8 mouse cellular contexts compared by ENCODE assay signal in genomic region chr2:29817426-29818232, GRCm38 (mm10). TPM values are rescaled to one million over a fixed set of nuclear protein-coding genes. Genes with fewer than 3 reads are reported as not detected.
DNase-seq lines count a peak whose midpoint lies in the region; ATAC-seq and TF ChIP-seq lines count a peak whose summit lies in the region.

No protein-coding gene starts in this region.

- H3K27me3 ChIP-seq in liver, embryonic 12.5 days (replicated peaks) = no peaks in the 10 kb centered on the region
- peaks cover 10% of the 10 kb centered on the region; the same call in 1 of the 2 replicates for H3K27me3 ChIP-seq in embryonic facial prominence, embryonic 10.5 days (replicated peaks; ENCODE audit: low read depth, poor library complexity, severe bottlenecking)
- no peaks in the 10 kb centered on the region for H3K27me3 ChIP-seq in intestine, postnatal 0 days (replicated peaks; ENCODE audit: control insufficient read depth, insufficient read depth, low read length)
- no peaks in the 10 kb centered on the region for H3K27me3 ChIP-seq in midbrain, embryonic 15.5 days (replicated peaks)
- H3K27me3 ChIP-seq in spleen, adult 2 months (ENCODE audit: control insufficient read depth, insufficient read depth, low read length) = no peaks in the 10 kb centered on the region

- no peak overlapping the region for H3K4me2 ChIP-seq in liver, embryonic 12.5 days
- H3K4me2 ChIP-seq in intestine, postnatal 0 days (replicated peaks; ENCODE audit: low read depth) = peak overlapping the region; percentile 37; the same call in 1 of the 2 replicates
- H3K4me2 ChIP-seq in midbrain, embryonic 15.5 days = peak overlapping the region; percentile 33

- no peak; the same call in 1 of the 2 replicates for ATAC-seq in liver, embryonic 12.5 days
- ATAC-seq in granulocyte monocyte progenitor cell, adult 5-6 weeks (replicated peaks; ENCODE audit: poor library complexity, severe bottlenecking) = peak; percentile 73
- peak; percentile 39 for ATAC-seq in intestine, postnatal 0 days
- peak; percentile 62 for ATAC-seq in midbrain, embryonic 15.5 days (replicated peaks)

- H3K9me3 ChIP-seq in liver, embryonic 12.5 days (replicated peaks) = no peaks in the 10 kb centered on the region
- H3K9me3 ChIP-seq in embryonic facial prominence, embryonic 10.5 days = no peaks in the 10 kb centered on the region
- H3K9me3 ChIP-seq in intestine, postnatal 0 days (ENCODE audit: control insufficient read depth) = no peaks in the 10 kb centered on the region
- H3K9me3 ChIP-seq in midbrain, embryonic 15.5 days = no peaks in the 10 kb centered on the region

- no peak overlapping the region for H3K4me3 ChIP-seq in liver, embryonic 12.5 days
- H3K4me3 ChIP-seq in embryonic facial prominence, embryonic 10.5 days = peak overlapping the region; percentile 21; the same call in 1 of the 2 replicates
- no peak overlapping the region for H3K4me3 ChIP-seq in intestine, postnatal 0 days (ENCODE audit: low read depth, low read length)
- H3K4me3 ChIP-seq in midbrain, embryonic 15.5 days = no peak overlapping the region
- no peak overlapping the region for H3K4me3 ChIP-seq in spleen, adult 2 months (ENCODE audit: extremely low read depth, insufficient read depth, insufficient read length)

- peaks cover 25% of the 10 kb centered on the region for H3K4me1 ChIP-seq in liver, embryonic 12.5 days
- H3K4me1 ChIP-seq in embryonic facial prominence, embryonic 10.5 days = peaks cover 37% of the 10 kb centered on the region
- H3K4me1 ChIP-seq in intestine, postnatal 0 days (replicated peaks; ENCODE audit: control insufficient read depth, insufficient read depth, low read length) = no peaks in the 10 kb centered on the region
- H3K4me1 ChIP-seq in midbrain, embryonic 15.5 days = peaks cover 22% of the 10 kb centered on the region
- peaks cover 5% of the 10 kb centered on the region; the same call in 1 of the 2 replicates for H3K4me1 ChIP-seq in spleen, adult 2 months (ENCODE audit: control insufficient read depth, insufficient read depth, insufficient read length)

- peak; percentile 80 for DNase-seq in liver
- DNase-seq in embryonic facial prominence, embryonic 10.5 days (ENCODE audit: low spot score) = peak; percentile 88
- peak; percentile 86 for DNase-seq in left cerebral cortex, postnatal 4 days
- DNase-seq in spleen, adult 2 months (ENCODE audit: low read depth in 1 of 2, low spot score in 2 of 2) = peak; percentile 41 to 74

- WGBS in liver, embryonic 12.5 days (ENCODE audit: insufficient replicate concordance) = 39% methylated on average over 8 of the region's 8 CpGs
- 36% methylated on average over 8 of the region's 8 CpGs for WGBS in embryonic facial prominence, embryonic 10.5 days
- WGBS in intestine, postnatal 0 days = 20% methylated on average over 8 of the region's 8 CpGs
- WGBS in midbrain, embryonic 15.5 days = 36% methylated on average over 8 of the region's 8 CpGs
- 44% methylated on average over 8 of the region's 8 CpGs for WGBS in spleen, adult 2 months

- H3K27ac ChIP-seq in liver, embryonic 12.5 days = no peak overlapping the region
- peak overlapping the region; percentile 30; the same call in 1 of the 2 replicates for H3K27ac ChIP-seq in embryonic facial prominence, embryonic 10.5 days (replicated peaks)
- peak overlapping the region; percentile 22; the same call in 1 of the 2 replicates for H3K27ac ChIP-seq in intestine, postnatal 0 days (ENCODE audit: low read depth, low read length)
- peak overlapping the region; percentile 73 for H3K27ac ChIP-seq in midbrain, embryonic 15.5 days
- no peak overlapping the region for H3K27ac ChIP-seq in spleen, adult 2 months (ENCODE audit: insufficient read depth, low read length)

- peak; percentile 82 for TF ChIP-seq CTCF in intestine, postnatal 0 days (IDR thresholded peaks at IDR 0.05; ENCODE audit: low read depth)
- peak; percentile 75; the same call in 1 of the 2 replicates for TF ChIP-seq CTCF in spleen, adult 2 months (IDR thresholded peaks at IDR 0.05; ENCODE audit: extremely low read depth, insufficient read depth, insufficient read length, insufficient replicate concordance)

- TF ChIP-seq POLR2A in spleen, adult 2 months (IDR thresholded peaks at IDR 0.05; ENCODE audit: low read depth, low read length) = no peak

- peaks cover 10% of the 10 kb centered on the region for H3K36me3 ChIP-seq in liver, embryonic 12.5 days
- peaks cover 38% of the 10 kb centered on the region for H3K36me3 ChIP-seq in embryonic facial prominence, embryonic 10.5 days (replicated peaks)
- H3K36me3 ChIP-seq in intestine, postnatal 0 days (ENCODE audit: control insufficient read depth, insufficient read depth) = peaks cover 46% of the 10 kb centered on the region
- H3K36me3 ChIP-seq in midbrain, embryonic 15.5 days (replicated peaks) = peaks cover 34% of the 10 kb centered on the region
- peaks cover 2% of the 10 kb centered on the region for H3K36me3 ChIP-seq in spleen, adult 2 months (ENCODE audit: control insufficient read depth, insufficient read depth, low read length)

- intact Hi-C loops in left cerebral cortex, postnatal 4 days (cut with DNase I) = no loop called here

- H3K9ac ChIP-seq in liver, embryonic 12.5 days = no peak overlapping the region
- H3K9ac ChIP-seq in intestine, postnatal 0 days (ENCODE audit: low read depth, low read length) = no peak overlapping the region
- H3K9ac ChIP-seq in midbrain, embryonic 15.5 days = no peak overlapping the region

RNA-seq across cellular contexts. Expression of gene Urm1, which starts 2.2 kb away (rescaled TPM):
- 11.4 and 11.7 TPM in 2 replicates for polyA plus RNA-seq in liver, embryonic 12.5 days (2016; fragmentation: Nextera tagmentation; extraction: Ambion mirVana)
- 18.0 and 23.7 TPM in 2 replicates for polyA plus RNA-seq in embryonic facial prominence, embryonic 10.5 days (2016; fragmentation: Nextera tagmentation; extraction: Ambion mirVana)
- total RNA-seq in granulocyte monocyte progenitor cell, adult 5-6 weeks (2014; fragmentation: Nextera tagmentation) = 17.0 and 24.9 TPM in 2 replicates
- 17.8 and 21.1 TPM in 2 replicates for total RNA-seq in granulocyte monocyte progenitor cell, adult 5-6 weeks (2017)
- polyA plus RNA-seq in intestine, postnatal 0 days (2015; fragmentation: Nextera tagmentation; extraction: Ambion mirVana) = 19.5 and 24.9 TPM in 2 replicates
- 10 to 100 TPM; 46.1 to 51.1 TPM for total RNA-seq in left cerebral cortex, postnatal 4 days (2021)
- 20.9 and 28.3 TPM in 2 replicates for polyA plus RNA-seq in midbrain, embryonic 15.5 days (2015; fragmentation: Nextera tagmentation; extraction: Ambion mirVana)
- 31.9 and 37.4 TPM in 2 replicates for polyA plus RNA-seq in spleen, adult 2 months (2012; rRNA removed)

RNA-seq across cellular contexts. Expression of gene Slc27a4, which starts 15.2 kb away (rescaled TPM):
- polyA plus RNA-seq in liver, embryonic 12.5 days (2016; fragmentation: Nextera tagmentation; extraction: Ambion mirVana) = 3.9 and 4.3 TPM in 2 replicates
- 10.1 and 11.2 TPM in 2 replicates for polyA plus RNA-seq in embryonic facial prominence, embryonic 10.5 days (2016; fragmentation: Nextera tagmentation; extraction: Ambion mirVana)
- total RNA-seq in granulocyte monocyte progenitor cell, adult 5-6 weeks (2014; fragmentation: Nextera tagmentation) = 5.1 and 6.8 TPM in 2 replicates
- total RNA-seq in granulocyte monocyte progenitor cell, adult 5-6 weeks (2017) = 6.3 and 6.6 TPM in 2 replicates
- 105 and 118 TPM in 2 replicates for polyA plus RNA-seq in intestine, postnatal 0 days (2015; fragmentation: Nextera tagmentation; extraction: Ambion mirVana)
- total RNA-seq in left cerebral cortex, postnatal 4 days (2021) = 10 to 100 TPM; 80.4 to 86.7 TPM
- polyA plus RNA-seq in midbrain, embryonic 15.5 days (2015; fragmentation: Nextera tagmentation; extraction: Ambion mirVana) = 45.9 and 50.9 TPM in 2 replicates
- polyA plus RNA-seq in spleen, adult 2 months (2012; rRNA removed) = 13.7 and 14.2 TPM in 2 replicates

RNA-seq across cellular contexts. Expression of gene Trub2, which starts 29.3 kb away (rescaled TPM):
- polyA plus RNA-seq in liver, embryonic 12.5 days (2016; fragmentation: Nextera tagmentation; extraction: Ambion mirVana) = 23.7 and 27.6 TPM in 2 replicates
- 60.7 and 65.1 TPM in 2 replicates for polyA plus RNA-seq in embryonic facial prominence, embryonic 10.5 days (2016; fragmentation: Nextera tagmentation; extraction: Ambion mirVana)
- total RNA-seq in granulocyte monocyte progenitor cell, adult 5-6 weeks (2014; fragmentation: Nextera tagmentation) = 31.4 and 39.4 TPM in 2 replicates
- total RNA-seq in granulocyte monocyte progenitor cell, adult 5-6 weeks (2017) = 28.2 and 64.7 TPM in 2 replicates
- 23.5 and 26.6 TPM in 2 replicates for polyA plus RNA-seq in intestine, postnatal 0 days (2015; fragmentation: Nextera tagmentation; extraction: Ambion mirVana)
- total RNA-seq in left cerebral cortex, postnatal 4 days (2021) = 10 to 100 TPM; 48.2 to 51.1 TPM
- 39.4 and 39.8 TPM in 2 replicates for polyA plus RNA-seq in midbrain, embryonic 15.5 days (2015; fragmentation: Nextera tagmentation; extraction: Ambion mirVana)
- 25.5 and 29.3 TPM in 2 replicates for polyA plus RNA-seq in spleen, adult 2 months (2012; rRNA removed)

RNA-seq across cellular contexts. Expression of gene Coq4, which starts 30.3 kb away (rescaled TPM):
- polyA plus RNA-seq in liver, embryonic 12.5 days (2016; fragmentation: Nextera tagmentation; extraction: Ambion mirVana) = 21.5 and 21.8 TPM in 2 replicates
- polyA plus RNA-seq in embryonic facial prominence, embryonic 10.5 days (2016; fragmentation: Nextera tagmentation; extraction: Ambion mirVana) = 45.0 and 50.5 TPM in 2 replicates
- total RNA-seq in granulocyte monocyte progenitor cell, adult 5-6 weeks (2014; fragmentation: Nextera tagmentation) = 14.8 and 18.2 TPM in 2 replicates
- 7.2 and 7.4 TPM in 2 replicates for total RNA-seq in granulocyte monocyte progenitor cell, adult 5-6 weeks (2017)
- 27.7 and 28.3 TPM in 2 replicates for polyA plus RNA-seq in intestine, postnatal 0 days (2015; fragmentation: Nextera tagmentation; extraction: Ambion mirVana)
- total RNA-seq in left cerebral cortex, postnatal 4 days (2021) = 10 to 100 TPM; 32.7 to 38.4 TPM
- 40.2 and 40.9 TPM in 2 replicates for polyA plus RNA-seq in midbrain, embryonic 15.5 days (2015; fragmentation: Nextera tagmentation; extraction: Ambion mirVana)
- 31.9 and 32.6 TPM in 2 replicates for polyA plus RNA-seq in spleen, adult 2 months (2012; rRNA removed)

RNA-seq across cellular contexts. Expression of gene Cercam, which starts 51.3 kb away (rescaled TPM):
- polyA plus RNA-seq in liver, embryonic 12.5 days (2016; fragmentation: Nextera tagmentation; extraction: Ambion mirVana) = 47.2 and 49.9 TPM in 2 replicates
- 12.3 and 19.2 TPM in 2 replicates for polyA plus RNA-seq in embryonic facial prominence, embryonic 10.5 days (2016; fragmentation: Nextera tagmentation; extraction: Ambion mirVana)
- 15.2 and 20.0 TPM in 2 replicates for total RNA-seq in granulocyte monocyte progenitor cell, adult 5-6 weeks (2014; fragmentation: Nextera tagmentation)
- 4.5 and 6.7 TPM in 2 replicates for total RNA-seq in granulocyte monocyte progenitor cell, adult 5-6 weeks (2017)
- polyA plus RNA-seq in intestine, postnatal 0 days (2015; fragmentation: Nextera tagmentation; extraction: Ambion mirVana) = 9.5 and 10.6 TPM in 2 replicates
- 10 to 100 TPM; 17.5 to 19.0 TPM for total RNA-seq in left cerebral cortex, postnatal 4 days (2021)
- polyA plus RNA-seq in midbrain, embryonic 15.5 days (2015; fragmentation: Nextera tagmentation; extraction: Ambion mirVana) = 18.1 and 19.0 TPM in 2 replicates
- 8.4 and 11.7 TPM in 2 replicates for polyA plus RNA-seq in spleen, adult 2 months (2012; rRNA removed)

Comparison
In these comparisons a context has a peak if more than half of its experiments do, and no peak if none do; other contexts are left out.
1. H3K27ac ChIP-seq: peak in embryonic facial prominence, embryonic 10.5 days (single experiment), intestine, postnatal 0 days (single experiment) and midbrain, embryonic 15.5 days (single experiment); none in liver, embryonic 12.5 days (single experiment) and spleen, adult 2 months (single experiment).
2. Peak in every context shown above with its lines, with median percentiles within 50 percentile points of each other: DNase-seq.